Mouse (Mus musculus) forebrain, embryonic 13.5 days (tissue): ENCODE measurements around the gene Phxr2. TPM values are rescaled to one million over a fixed set of nuclear protein-coding genes. Genes with fewer than 3 reads are reported as not detected.

Source experiments
- ATAC-seq: fragments of 200-750 bp; cut with Nextera tagmentation; 2 replicates; pipeline ENCODE4 v1.8.0; 2017
- H3K27ac ChIP-seq: fragments of 300-500 bp; sonication (generic); 2 replicates; pipeline ENCODE4 v1.5.1; 2015; ENCODE audit warnings: inconsistent platforms, mild to moderate bottlenecking, moderate library complexity
- H3K27me3 ChIP-seq: fragments of 300-500 bp; sonication (generic); 2 replicates; pipeline ENCODE4 v1.6.1; 2015; ENCODE audit warnings: mild to moderate bottlenecking, inconsistent platforms
- H3K36me3 ChIP-seq: fragments of 300-500 bp; sonication (generic); 2 replicates; pipeline ENCODE4 v1.6.1; 2015; ENCODE audit warnings: mild to moderate bottlenecking, inconsistent platforms; ENCODE audit not compliant: poor library complexity, severe bottlenecking
- H3K4me1 ChIP-seq: fragments of 300-500 bp; sonication (generic); 2 replicates; pipeline ENCODE4 v1.6.1; 2015; ENCODE audit warnings: inconsistent platforms
- H3K4me2 ChIP-seq: fragments of 300-500 bp; sonication (generic); 2 replicates; pipeline ENCODE4 v1.6.1; 2015; ENCODE audit warnings: inconsistent platforms, mild to moderate bottlenecking, moderate library complexity
- H3K4me3 ChIP-seq: fragments of 300-500 bp; sonication (generic); 2 replicates; pipeline ENCODE4 v1.5.1; 2015; ENCODE audit warnings: mild to moderate bottlenecking, inconsistent platforms
- H3K9ac ChIP-seq: fragments of 300-500 bp; sonication (generic); 2 replicates; pipeline ENCODE4 v1.6.1; 2015; ENCODE audit warnings: mild to moderate bottlenecking, inconsistent platforms
- H3K9me3 ChIP-seq: fragments of 300-500 bp; sonication (generic); replicated peaks from 2 replicates; pipeline ENCODE4 v1.6.1; 2016; ENCODE audit warnings: inconsistent platforms
- WGBS: fragments of 180-500 bp; shearing (Covaris S2); methylation state at CpG from one replicate; pipeline ENCODE4 v1.1.7; 2015; 5-methylcytosine and 5-hydroxymethylcytosine counted together
- polyA plus RNA-seq: library from polyadenylated mRNA; unstranded; fragments of >200 nt; fragmentation: Nextera tagmentation; extraction: Ambion mirVana; gene quantifications from 2 replicates; pipeline ENCODE4 v1.2.1, GENCODE M21; 2015

Phxr2 gene
- polyA plus RNA-seq, 1 experiment from 2014 or later = not detected

DNA sequence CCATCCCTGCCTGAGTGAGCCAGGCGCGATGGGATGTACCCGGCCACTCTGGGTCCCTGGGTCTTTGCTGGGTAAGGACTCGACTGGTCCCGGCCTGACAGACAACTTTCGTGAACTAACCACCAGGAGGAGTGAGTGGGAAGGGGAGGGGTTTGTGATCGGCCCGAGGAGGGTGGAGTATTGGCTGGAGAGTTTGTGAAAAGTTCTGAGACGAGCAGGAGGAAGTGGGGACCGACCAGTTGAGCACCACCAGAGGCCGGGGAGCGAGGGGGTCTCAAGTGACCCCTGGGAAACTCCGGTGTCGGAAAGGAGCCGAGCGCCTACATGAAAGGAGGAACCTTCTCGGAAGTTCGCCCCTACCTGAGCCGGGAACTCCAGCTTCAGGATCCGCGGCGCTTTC lies 18.2 kb downstream of the Phxr2 start, which contains the start of gene Galnt4:
Gene Galnt4 (plus strand): TSS at position 196 of the 400 bp plus-strand sequence.
- Histone ChIP-seq H3K9me3 (no peaks in the 10 kb centered on the region), H3K36me3 (peaks cover 23% of the 10 kb centered on the region), H3K4me3 (peak within 1 kb of the TSS; percentile 92), H3K9ac (peak within 1 kb of the TSS; percentile 91), H3K27ac (peak within 1 kb of the TSS; percentile 93), H3K4me1 (peaks cover 43% of the 10 kb centered on the region), H3K27me3 (no peaks in the 10 kb centered on the region), H3K4me2 (peak within 1 kb of the TSS; percentile 88)
- ATAC-seq = peak; percentile 68
- under 1% methylated on average over 22 of the region's 22 CpGs for WGBS

DNA sequence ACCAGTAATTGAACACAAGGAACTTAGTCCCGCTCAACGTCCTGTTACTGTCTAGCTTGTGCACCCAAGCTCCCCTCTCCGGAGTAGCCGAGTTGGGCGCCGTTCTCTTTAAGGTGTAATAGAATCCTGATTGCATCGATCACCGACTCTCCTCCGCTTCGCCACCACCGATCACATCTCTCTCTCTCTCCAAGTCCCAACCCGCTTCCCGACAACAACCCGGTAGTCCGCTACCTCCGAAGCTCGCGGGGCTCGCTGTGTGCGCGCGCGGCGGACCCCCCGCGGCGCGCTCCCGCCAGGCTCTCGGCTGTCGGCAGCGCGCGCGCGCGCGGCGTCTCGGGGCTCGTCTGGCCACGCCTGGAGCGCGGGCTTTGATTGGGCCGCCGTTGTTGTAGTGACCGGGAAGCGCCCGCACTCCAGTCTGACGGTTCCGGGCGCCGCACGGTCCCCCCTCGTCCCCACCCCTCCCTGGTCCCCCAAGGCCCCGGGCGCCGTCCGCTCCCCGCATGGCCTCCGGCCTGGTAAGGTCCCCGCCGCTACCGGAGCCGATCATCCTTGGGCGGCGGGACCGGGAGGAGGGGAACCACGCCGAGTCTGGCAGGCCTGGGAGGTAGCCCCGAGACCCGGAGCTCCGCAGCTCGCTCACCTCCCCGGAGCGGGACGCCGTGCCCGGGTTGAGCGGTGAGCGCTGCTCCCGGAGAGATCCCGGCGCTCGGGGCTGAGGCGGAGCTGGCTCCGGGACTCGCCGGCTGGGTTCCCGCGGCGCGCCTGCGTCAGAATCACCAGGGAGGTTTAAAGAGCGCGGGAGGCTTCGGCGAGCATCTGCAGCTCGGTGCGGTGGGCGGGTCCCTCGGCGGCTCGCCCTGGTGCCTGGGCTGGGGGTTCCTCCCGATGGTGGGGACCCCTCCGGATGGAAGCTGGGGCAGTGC lies 19.2 kb downstream of the Phxr2 start, which contains the start of gene Poc1b:
Gene Poc1b (plus strand): TSS at position 334 of the 929 bp plus-strand sequence.
- Histone ChIP-seq H3K4me3 (peak within 1 kb of the TSS; percentile 92), H3K9ac (peak within 1 kb of the TSS; percentile 91), H3K27me3 (no peaks in the 10 kb centered on the region), H3K36me3 (peaks cover 23% of the 10 kb centered on the region), H3K9me3 (no peaks in the 10 kb centered on the region), H3K4me1 (peaks cover 39% of the 10 kb centered on the region), H3K27ac (peak within 1 kb of the TSS; percentile 93), H3K4me2 (peak within 1 kb of the TSS; percentile 88)
- WGBS = under 1% methylated on average over 100 of the region's 106 CpGs
- ATAC-seq = peak; percentile 96

DNA sequence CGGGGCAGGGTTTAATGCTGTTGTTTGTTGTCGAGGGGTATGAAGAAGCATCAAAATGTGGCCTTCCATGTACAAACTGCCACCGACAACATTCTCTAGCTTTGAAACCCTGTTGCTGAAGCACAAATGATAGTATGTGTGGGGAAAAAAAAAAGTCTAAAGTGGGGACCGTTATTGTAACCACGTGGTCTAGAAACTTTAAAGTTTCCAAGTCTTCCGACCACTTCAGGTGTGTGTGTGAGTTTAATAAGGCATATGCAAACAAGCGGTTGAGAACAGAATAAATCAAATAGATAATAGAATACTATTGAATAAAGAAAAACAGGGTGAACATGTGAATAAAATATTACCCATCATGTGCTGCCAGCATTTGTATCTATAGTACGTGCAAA lies 19.8 kb downstream of the Phxr2 start:
- H3K27ac ChIP-seq = peak overlapping the region; percentile 93; the same call in 1 of the 2 replicates

DNA sequence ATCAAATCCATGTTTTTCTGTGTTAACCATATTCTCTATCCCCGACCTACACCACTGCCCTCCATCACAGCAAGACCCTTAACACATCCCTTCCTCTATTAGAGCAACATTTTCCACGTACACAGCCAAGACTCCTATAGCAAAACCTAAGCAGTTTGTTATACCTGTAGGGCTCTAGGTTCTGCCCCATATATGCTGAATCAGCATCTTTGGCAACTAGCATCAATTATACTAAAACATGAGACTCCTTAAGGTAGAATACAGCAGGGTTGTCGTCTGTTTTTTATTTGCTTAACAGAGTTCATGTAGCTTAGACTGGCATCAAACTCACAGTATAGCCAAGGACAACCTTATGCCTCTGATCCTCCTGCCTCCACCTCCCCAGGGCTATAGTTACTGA lies 20.6 kb downstream of the Phxr2 start:
- no peak overlapping the region for H3K9ac ChIP-seq

More for the DNA sequence above, 19.8 kb downstream of the Phxr2 start:
- WGBS = 26% methylated on average over 8 of the region's 8 CpGs
- ATAC-seq = no peak
- Histone ChIP-seq H3K4me2 (peak overlapping the region; percentile 88), H3K9ac (peak overlapping the region; percentile 91), H3K9me3 (no peaks in the 10 kb centered on the region), H3K4me1 (peaks cover 35% of the 10 kb centered on the region), H3K4me3 (peak overlapping the region; percentile 92), H3K27me3 (no peaks in the 10 kb centered on the region), H3K36me3 (peaks cover 20% of the 10 kb centered on the region)

DNA sequence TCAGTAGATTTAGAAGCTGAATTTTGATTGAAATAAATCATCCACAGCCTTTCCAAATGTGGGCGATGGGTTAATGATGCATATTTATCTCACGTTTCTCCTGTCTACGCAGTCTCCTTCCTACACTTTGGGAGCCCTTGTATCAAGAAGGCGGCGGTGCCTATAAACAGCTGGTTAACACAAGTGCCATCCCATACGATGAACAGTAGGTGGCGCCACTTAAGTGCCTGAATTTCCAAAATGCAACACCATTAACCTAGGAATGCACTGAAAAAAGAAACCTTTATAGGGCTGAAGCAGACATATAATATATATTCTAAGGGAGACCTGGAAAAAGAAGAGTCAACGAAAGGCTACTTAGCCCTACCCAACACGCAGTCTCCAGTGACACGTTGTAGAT lies 28.8 kb downstream of the Phxr2 start:
- Histone ChIP-seq H3K9me3 (no peaks in the 10 kb centered on the region), H3K27me3 (no peaks in the 10 kb centered on the region), H3K9ac (no peak overlapping the region), H3K4me3 (no peak overlapping the region), H3K36me3 (no peaks in the 10 kb centered on the region), H3K4me1 (no peaks in the 10 kb centered on the region), H3K4me2 (no peak overlapping the region), H3K27ac (no peak overlapping the region)
- WGBS = 76% methylated on average over 10 of the region's 10 CpGs
- no peak for ATAC-seq

More for the DNA sequence above, 20.6 kb downstream of the Phxr2 start:
- no peak for ATAC-seq
- Histone ChIP-seq H3K27ac (no peak overlapping the region), H3K4me1 (peaks cover 30% of the 10 kb centered on the region), H3K4me3 (no peak overlapping the region), H3K27me3 (no peaks in the 10 kb centered on the region), H3K4me2 (peak overlapping the region; percentile 88; the same call in 1 of the 2 replicates), H3K9me3 (no peaks in the 10 kb centered on the region), H3K36me3 (peaks cover 13% of the 10 kb centered on the region)
- 84% methylated on average over 3 of the region's 3 CpGs for WGBS

DNA sequence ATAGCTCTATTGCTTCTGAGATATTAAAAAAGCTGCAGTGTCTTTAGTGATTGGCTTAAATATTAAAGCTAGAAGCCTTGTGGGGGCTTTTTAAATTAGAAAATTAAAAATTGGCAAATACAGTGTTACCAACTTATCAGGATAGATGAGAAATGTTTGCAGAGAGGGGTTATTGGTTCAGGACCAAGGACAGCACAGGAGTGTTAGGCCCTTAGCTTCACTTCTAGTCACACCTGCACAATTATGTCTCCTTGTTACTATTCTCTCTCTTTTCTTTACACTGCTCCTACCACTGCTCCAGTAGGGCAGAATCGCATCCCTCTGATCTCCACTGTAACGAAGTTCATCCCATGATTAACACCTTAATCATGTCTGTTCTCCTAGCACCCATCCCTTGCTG lies 31.0 kb downstream of the Phxr2 start:
- 68% methylated on average over 2 of the region's 2 CpGs for WGBS
- H3K9me3 ChIP-seq = no peaks in the 10 kb centered on the region
- H3K27ac ChIP-seq = no peak overlapping the region
- no peak for ATAC-seq
- H3K27me3 ChIP-seq = no peaks in the 10 kb centered on the region
- no peak overlapping the region for H3K9ac ChIP-seq
- H3K4me2 ChIP-seq = no peak overlapping the region
- H3K36me3 ChIP-seq = no peaks in the 10 kb centered on the region
- no peak overlapping the region for H3K4me3 ChIP-seq
- no peaks in the 10 kb centered on the region for H3K4me1 ChIP-seq

DNA sequence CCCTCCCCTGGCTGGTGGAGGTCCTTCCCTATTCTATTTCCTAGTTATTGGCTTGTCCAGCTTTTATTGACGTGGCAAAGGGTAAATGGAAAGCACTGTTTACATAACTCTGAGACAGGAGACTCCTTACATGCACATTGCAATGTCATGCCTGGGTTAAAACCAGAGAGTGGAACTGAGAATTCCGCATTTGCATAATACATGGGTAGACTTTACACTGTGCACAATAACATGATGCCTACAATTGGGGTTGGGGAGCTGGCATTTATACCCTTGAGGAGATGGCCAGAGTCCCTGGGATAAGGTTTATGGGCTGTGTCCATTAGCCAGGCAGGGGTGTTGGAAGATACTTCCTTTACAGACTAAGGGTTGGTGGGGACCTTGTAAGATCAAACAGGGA lies 32.8 kb downstream of the Phxr2 start:
- H3K36me3 ChIP-seq = no peaks in the 10 kb centered on the region
- no peaks in the 10 kb centered on the region for H3K9me3 ChIP-seq
- H3K27me3 ChIP-seq = no peaks in the 10 kb centered on the region
- no peaks in the 10 kb centered on the region for H3K4me1 ChIP-seq
- ATAC-seq = no peak
- H3K27ac ChIP-seq = no peak overlapping the region
- H3K4me3 ChIP-seq = no peak overlapping the region
- H3K4me2 ChIP-seq = no peak overlapping the region
- H3K9ac ChIP-seq = no peak overlapping the region
- 86% methylated on average over 2 of the region's 2 CpGs for WGBS

DNA sequence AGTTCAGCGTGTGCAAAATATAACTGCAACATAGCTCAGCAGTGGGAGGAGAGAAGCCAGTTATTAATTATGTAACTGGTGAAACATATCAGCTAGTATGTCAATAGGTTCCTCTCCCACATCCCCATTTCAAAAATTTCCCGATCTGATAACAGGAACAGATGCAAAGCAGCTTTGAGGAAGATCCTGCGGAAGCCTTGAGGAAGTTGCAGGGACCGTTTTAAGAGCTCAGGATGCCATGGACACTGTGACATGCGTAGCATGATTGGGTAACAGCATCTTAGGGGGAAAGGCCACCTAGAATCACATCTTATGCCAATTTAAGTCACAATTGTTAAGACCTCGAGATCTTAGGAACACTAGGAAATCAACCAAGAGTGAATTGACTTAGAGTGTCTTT lies 36.2 kb downstream of the Phxr2 start:
- Histone ChIP-seq H3K9ac (no peak overlapping the region), H3K36me3 (no peaks in the 10 kb centered on the region), H3K4me1 (no peaks in the 10 kb centered on the region), H3K9me3 (no peaks in the 10 kb centered on the region), H3K27ac (no peak overlapping the region), H3K4me2 (no peak overlapping the region), H3K27me3 (no peaks in the 10 kb centered on the region), H3K4me3 (no peak overlapping the region)
- 86% methylated on average over 6 of the region's 6 CpGs for WGBS
- no peak for ATAC-seq

DNA sequence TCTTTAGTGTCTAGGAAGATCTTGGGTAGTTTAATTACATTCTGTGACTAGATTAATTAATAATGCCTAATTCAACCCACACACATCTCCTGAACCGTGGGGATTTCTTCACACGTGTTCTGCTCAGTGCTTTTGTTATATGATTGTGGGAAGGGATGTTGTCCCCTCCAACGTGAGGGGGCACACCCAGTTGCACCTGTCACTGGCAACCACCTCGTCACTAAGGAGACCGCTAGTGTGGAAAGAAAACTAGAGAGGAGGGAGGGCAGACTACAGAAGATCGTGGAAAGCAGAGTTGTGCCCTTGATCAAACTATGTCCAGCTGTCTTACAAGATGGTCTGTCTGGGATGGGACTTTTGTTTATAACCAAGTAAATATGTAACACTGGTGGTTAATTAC lies 40.1 kb downstream of the Phxr2 start:
- Histone ChIP-seq H3K4me3 (no peak overlapping the region), H3K4me2 (no peak overlapping the region), H3K36me3 (no peaks in the 10 kb centered on the region), H3K9ac (no peak overlapping the region), H3K9me3 (no peaks in the 10 kb centered on the region), H3K27ac (no peak overlapping the region), H3K4me1 (no peaks in the 10 kb centered on the region), H3K27me3 (no peaks in the 10 kb centered on the region)
- ATAC-seq = no peak
- 66% methylated on average over 6 of the region's 6 CpGs for WGBS

DNA sequence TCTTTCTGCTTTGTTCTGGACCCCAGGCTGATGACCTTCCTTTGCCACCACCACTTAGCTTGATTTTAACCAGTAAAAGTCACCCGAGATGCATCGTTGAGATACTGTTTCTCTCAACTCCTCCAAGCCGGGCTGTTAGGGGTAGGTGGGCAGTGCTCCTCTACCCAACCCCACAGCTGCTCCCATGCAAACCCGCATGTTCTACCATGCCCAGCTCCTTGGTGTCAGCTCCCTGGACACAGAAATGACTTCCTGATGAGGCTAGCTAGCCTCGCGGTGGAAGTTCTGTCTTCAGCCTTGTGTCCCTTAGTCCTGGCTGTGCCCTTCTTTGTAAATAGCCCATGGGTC lies 40.9 kb downstream of the Phxr2 start:
- peak; percentile 52 for ATAC-seq
- Histone ChIP-seq H3K4me3 (no peak overlapping the region), H3K27me3 (no peaks in the 10 kb centered on the region), H3K9me3 (no peaks in the 10 kb centered on the region), H3K36me3 (no peaks in the 10 kb centered on the region), H3K4me2 (no peak overlapping the region; the same call in 1 of the 2 replicates), H3K9ac (no peak overlapping the region), H3K4me1 (no peaks in the 10 kb centered on the region), H3K27ac (no peak overlapping the region)
- WGBS = 65% methylated on average over 6 of the region's 6 CpGs

DNA sequence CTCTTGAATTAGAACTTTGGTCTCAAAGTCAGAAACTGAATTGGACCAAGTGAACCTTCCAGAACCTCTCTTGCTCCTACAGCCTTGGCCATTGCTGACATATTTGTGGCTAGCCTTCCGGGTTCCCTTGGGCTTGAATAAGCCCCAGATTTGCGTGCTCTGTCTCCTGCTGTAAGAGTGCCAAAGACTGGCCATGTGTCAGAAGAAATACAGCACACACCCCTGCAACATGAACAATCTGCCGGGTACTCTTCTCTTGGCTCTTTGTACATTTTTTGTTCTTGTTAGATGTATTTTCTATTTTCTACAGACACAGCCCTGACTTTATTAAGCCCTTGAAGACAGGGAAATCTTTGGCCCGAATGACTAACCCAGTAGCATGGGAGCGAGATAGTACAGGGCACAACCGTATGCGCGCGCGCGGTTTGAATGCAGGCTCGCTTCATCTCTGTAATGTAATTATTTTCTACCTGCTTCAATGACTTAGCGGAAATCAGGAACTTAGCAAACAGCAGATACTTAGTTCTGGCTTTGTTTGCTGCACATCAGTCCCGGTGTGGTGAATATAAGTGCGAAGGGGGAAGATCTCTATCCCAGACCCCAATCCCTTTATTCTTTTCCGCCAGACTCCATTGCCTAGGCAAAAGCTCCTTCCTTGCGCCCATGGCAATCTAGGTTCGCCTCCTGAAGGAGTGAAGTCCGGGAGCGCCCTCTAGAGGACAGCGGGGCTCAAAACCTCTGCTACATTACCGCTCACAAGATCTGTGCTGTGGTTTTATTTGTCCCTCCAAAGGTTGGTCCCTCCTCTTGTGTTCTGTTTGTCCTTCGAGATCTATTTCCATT lies 41.5 kb downstream of the Phxr2 start:
- Histone ChIP-seq H3K4me3 (no peak overlapping the region), H3K27me3 (no peaks in the 10 kb centered on the region), H3K9me3 (no peaks in the 10 kb centered on the region), H3K36me3 (no peaks in the 10 kb centered on the region), H3K27ac (no peak overlapping the region), H3K9ac (no peak overlapping the region), H3K4me2 (peak overlapping the region; percentile 19; the same call in 1 of the 2 replicates), H3K4me1 (no peaks in the 10 kb centered on the region)
- peak; percentile 94 for ATAC-seq
- 47% methylated on average over 23 of the region's 23 CpGs for WGBS
